Mouse (Mus musculus): ENCODE results near the gene Usp17lb.
"Not testable (repeated sequence)": the region's sequence is repeated elsewhere in the genome, so short reads cannot be mapped to it uniquely, and the experiment has no call there.

The Usp17lb gene

GRCm38 (mm10) chr7:104842503-104842902 is at the start of gene Usp17lb:
Usp17lb (minus strand) TSS chr7:104842603.
- DNase-seq (ENCODE audit: low spot score) = no peak

- no peak for DNase-seq (ENCODE audit: low spot score)
These were observed 35.3 kb upstream of the Usp17lb start, which contains the start of gene Olfr665 for GRCm38 (mm10) chr7:104877731-104878130. Olfr665 (plus strand) TSS chr7:104878031.

GRCm38 (mm10) chr7:104861381-104861780 is 19.0 kb upstream of the Usp17lb start:
- no peak for DNase-seq (ENCODE audit: low spot score)

GRCm38 (mm10) chr7:104857683-104858082 is 15.3 kb upstream of the Usp17lb start:
- no peak for DNase-seq (ENCODE audit: low spot score)

- DNase-seq (ENCODE audit: low spot score) = not testable (repeated sequence)
These were observed 14.3 kb upstream of the Usp17lb start, which contains the start of gene Usp17la for GRCm38 (mm10) chr7:104856709-104857108. Usp17la (plus strand) TSS chr7:104857009.

- no peak for DNase-seq (ENCODE audit: low spot score)
These were observed 12.9 kb upstream of the Usp17lb start for GRCm38 (mm10) chr7:104855248-104855750.

GRCm38 (mm10) chr7:104851546-104851945 is 9.1 kb upstream of the Usp17lb start:
- not testable (repeated sequence) for DNase-seq (ENCODE audit: low spot score)

- DNase-seq (ENCODE audit: low spot score) = no peak
These were observed 1.4 kb upstream of the Usp17lb start for GRCm38 (mm10) chr7:104843731-104844287.

- not testable (repeated sequence) for DNase-seq (ENCODE audit: low spot score)
These were observed 32.1 kb downstream of the Usp17lb start for GRCm38 (mm10) chr7:104810335-104810734.

- DNase-seq (ENCODE audit: low spot score) = no peak
These were observed 51.6 kb downstream of the Usp17lb start for GRCm38 (mm10) chr7:104790796-104791195.
